Mouse (Mus musculus): ENCODE data around the gene Taf13. TPM values are rescaled to one million over a fixed set of nuclear protein-coding genes. Genes with fewer than 3 reads are reported as not detected.

Taf13 gene
- total RNA-seq (2023), result 21.1 TPM

DNA sequence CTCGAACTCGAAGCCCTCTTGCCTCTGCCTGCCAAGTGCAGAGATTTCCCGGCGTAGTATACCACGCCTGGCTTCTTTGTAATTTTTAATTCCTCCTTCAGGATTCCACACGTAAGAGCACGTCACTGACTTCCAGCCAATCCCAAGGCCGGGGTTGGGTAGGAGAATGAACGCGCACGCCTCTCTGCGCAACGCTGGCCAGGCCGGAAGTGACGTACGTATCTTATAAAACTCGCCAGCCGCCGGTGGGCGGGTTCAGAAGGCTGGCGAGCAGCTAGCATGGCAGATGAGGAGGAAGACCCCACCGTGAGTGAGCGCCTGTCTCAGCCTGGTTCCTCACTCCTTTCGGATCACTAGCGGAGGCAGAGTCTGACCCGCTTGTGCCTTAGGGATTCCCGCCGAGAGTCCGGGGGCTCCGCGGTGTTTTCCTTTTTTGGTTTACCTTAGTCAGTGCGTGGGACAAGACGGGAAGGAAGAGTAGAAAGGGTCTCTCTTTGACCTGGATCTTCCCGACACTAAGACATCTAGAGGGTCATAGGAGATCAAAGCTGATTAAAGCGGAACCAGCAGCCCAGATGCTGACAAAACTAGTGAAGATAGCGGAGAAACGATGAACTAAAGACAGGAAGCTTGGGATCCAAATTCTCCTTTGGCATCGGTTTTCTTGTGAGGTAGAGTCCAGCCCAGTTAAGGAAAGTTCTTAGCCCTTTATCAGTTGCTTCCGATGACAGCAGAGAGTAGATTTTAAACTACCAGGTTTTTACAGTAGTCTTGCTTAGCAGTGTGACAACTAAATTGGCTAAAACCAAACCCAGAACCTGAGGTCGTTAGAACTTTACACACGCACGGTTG lies at the start of gene Taf13:
Gene Taf13 (plus strand): TSS at position 256 of the 852 bp plus-strand sequence.

DNA sequence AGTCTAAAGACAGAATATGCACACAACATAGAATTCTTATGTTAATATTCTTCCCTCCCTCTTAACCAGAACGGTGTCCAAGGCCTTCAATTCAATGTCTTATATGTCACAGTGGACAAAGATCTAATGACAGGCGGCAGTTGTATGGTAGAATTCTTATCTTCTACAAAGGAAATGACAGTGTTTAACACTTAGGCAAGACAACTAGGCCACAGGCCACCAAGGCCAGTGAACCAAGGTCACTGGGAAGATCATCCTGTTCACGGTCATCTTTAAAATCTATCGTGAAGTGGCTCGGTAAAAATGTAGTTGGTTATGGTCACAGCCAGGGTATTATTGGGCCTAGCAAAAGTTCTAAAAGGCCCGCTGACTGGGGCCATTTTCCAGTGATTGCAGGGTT lies 37.5 kb upstream of the Taf13 start, which contains the start of gene 1700013F07Rik:
Gene 1700013F07Rik (plus strand): TSS at position 200 of the 400 bp plus-strand sequence.

DNA sequence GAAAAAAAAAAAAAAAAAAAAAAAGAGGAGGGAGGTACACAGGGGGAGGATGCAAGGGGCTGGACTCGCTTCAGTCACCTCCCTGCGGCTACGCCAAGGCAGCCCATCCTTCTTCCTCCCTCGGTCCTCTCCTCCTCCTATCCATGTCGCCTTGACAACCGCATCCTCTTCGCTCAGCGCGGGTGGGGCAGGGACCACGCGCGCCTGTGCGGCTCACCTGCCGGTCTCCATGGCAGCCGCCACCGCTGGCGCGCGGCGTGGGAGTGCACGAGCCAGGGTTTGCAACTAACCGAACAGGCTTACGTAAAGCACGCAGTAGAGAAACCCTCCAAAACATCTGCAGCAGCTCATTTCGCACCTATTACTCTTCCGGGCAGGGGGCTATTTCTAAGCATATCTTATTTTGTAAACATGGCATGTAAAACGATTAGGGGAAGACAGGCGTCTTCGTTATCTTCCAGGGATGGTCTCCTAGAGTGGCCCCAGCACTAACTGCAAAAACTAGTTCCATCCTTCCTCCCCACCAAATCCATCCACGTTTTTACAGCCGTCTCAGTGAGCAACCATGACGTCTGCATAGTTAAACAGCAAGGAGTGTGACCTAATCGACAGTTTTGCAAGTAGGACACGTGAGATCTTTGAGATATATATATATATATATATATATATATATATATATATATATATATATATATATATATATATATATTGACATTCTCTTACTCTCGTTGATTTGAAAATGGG lies 34.8 kb upstream of the Taf13 start, which contains the start of gene 5330417C22Rik:
Gene 5330417C22Rik (minus strand): TSS at position 20 of the 744 bp plus-strand sequence.

DNA sequence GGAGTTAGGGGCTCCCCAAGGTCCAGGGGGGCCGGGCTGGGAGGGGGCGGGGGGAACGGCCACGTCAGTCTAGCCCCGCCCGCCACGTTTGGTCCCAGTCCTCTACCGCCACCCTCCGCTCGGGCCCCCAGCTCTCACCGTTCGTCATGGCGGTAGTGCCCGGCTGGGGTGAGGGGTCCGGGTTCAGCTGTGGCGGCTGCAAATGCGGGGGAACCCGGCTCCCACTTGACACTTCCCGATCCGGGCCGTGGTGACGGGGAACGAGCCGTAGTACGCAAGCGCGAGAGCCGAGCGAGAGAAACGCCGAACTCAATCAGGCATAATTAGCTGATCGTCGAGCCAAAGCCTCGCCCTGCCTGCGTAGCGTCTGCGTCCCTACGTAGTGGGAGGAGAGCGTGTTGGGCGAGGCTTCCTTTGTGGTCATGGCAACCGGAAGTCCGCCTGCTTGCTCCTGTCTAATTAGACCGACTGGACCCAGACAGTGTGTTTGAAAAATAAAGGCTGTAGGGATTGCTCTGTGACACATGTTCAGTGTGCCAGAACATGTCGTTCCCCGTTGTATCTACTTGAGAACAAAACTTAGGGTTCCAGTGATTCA lies 9.3 kb upstream of the Taf13 start, which contains the start of gene Tmem167b:
Gene Tmem167b (minus strand): TSS at position 334 of the 598 bp plus-strand sequence.

DNA sequence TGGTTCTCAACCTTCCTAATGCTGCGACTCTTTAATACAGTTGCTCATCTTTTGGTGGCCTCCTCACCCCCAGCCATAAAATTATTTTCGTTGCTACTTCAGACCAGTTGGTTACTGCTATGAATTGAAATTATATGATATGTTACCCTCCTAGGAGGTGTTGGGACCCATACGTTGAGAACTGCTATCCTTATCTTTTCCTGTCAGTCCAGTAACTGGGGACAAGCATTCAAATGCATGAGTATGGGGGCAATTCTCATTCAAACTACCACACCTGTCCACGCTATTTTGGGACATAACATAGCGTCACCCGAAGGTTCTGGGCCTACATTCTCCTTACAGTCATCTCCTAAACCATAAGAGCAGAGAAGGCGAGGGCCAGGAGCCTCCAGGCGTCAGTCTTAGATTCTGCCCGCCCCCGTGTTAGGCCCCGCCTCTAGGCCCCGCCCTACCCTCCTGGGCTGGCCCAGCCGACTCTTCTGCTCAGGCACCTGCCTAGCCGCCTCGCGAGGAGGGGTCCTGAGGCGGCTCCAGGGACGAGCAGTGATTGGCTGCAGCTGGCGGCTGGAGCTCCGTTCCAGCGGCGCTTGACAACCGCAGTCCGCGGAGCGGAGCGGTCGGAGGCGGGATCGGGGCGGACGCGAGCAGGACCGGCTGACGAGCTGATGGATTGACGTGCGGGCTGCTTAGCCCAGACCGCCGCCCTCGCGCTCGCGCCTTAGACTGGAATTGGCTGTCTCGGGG lies 19.5 kb downstream of the Taf13 start, which contains the start of gene Wdr47:
Gene Wdr47 (plus strand): TSS at position 494 of the 744 bp plus-strand sequence.

Other genes starting within 250 kb of the Taf13 start
- gene Mybphl, start 206.8 kb upstream of the Taf13 start, total RNA-seq (2023), result not detected
- not detected for gene Psrc1, start 187.9 kb upstream of the Taf13 start, total RNA-seq (2023)
- 10.1 TPM for gene Celsr2, start 156.1 kb upstream of the Taf13 start, total RNA-seq (2023)
- 147 TPM for gene Sars, start 126.5 kb upstream of the Taf13 start, total RNA-seq (2023)
- gene 1700013F07Rik, start 37.5 kb upstream of the Taf13 start, total RNA-seq (2023), result not detected
- 0.09 TPM for gene 5330417C22Rik, start 35.2 kb upstream of the Taf13 start, total RNA-seq (2023)
- 45.3 TPM for gene Tmem167b, start 9.2 kb upstream of the Taf13 start, total RNA-seq (2023)
- 15.5 TPM for gene Wdr47, start 19.6 kb downstream of the Taf13 start, total RNA-seq (2023)
- 36.3 TPM for gene Clcc1, start 82.2 kb downstream of the Taf13 start, total RNA-seq (2023)
- gene Gpsm2, start 150.6 kb downstream of the Taf13 start, total RNA-seq (2023), result 3.0 TPM
- not detected for gene Aknad1, start 168.0 kb downstream of the Taf13 start, total RNA-seq (2023)

Data from CD4-positive naive resting alpha-beta T cell, adult 76 days (primary cell).